Mouse (Mus musculus): ENCODE results near the gene Dhx57. TPM values are rescaled to one million over a fixed set of nuclear protein-coding genes. Genes with fewer than 3 reads are reported as not detected.
"Not testable (repeated sequence)": the region's sequence is repeated elsewhere in the genome, so short reads cannot be mapped to it uniquely, and the experiment has no call there.

The Dhx57 gene
- polyA plus RNA-seq, 1 experiment from 2014 or later: 9.3 TPM

GRCm38 (mm10) chr17:80224326-80225116 is 65.8 kb downstream of the Dhx57 start, which contains the start of gene Gemin6:
Gene Gemin6 (plus strand): TSS chr17:80224441.
- Histone ChIP-seq H3K9ac (ENCODE audit: low read depth, low read length) (peak within 1 kb of the TSS; percentile 84), H3K4me3 (ENCODE audit: low read depth, low read length) (peak within 1 kb of the TSS; percentile 67), H3K27ac (ENCODE audit: low read depth, low read length) (peak within 1 kb of the TSS; percentile 90), H3K27me3 (replicated peaks; ENCODE audit: control insufficient read depth, insufficient read depth, low read length) (no peaks in the 10 kb centered on the region), H3K9me3 (ENCODE audit: control insufficient read depth, low read length) (no peaks in the 10 kb centered on the region), H3K4me1 (replicated peaks; ENCODE audit: control insufficient read depth, insufficient read depth, low read length) (peaks cover 3% of the 10 kb centered on the region; the same call in 1 of the 2 replicates), H3K36me3 (ENCODE audit: control insufficient read depth, insufficient read depth, low read length) (peaks cover 6% of the 10 kb centered on the region; the same call in 1 of the 2 replicates), H3K4me2 (peak within 1 kb of the TSS; percentile 80)
- WGBS: under 1% methylated on average over 33 of the region's 33 CpGs
- peak; percentile 84 for DNase-seq (ENCODE audit: low spot score)
- peak; percentile 96 for ATAC-seq (replicated peaks; ENCODE audit: low FRiP score)

- Histone ChIP-seq H3K4me1 (replicated peaks; ENCODE audit: control insufficient read depth, insufficient read depth, low read length) (peaks cover 3% of the 10 kb centered on the region; the same call in 1 of the 2 replicates), H3K36me3 (ENCODE audit: control insufficient read depth, insufficient read depth, low read length) (peaks cover 1% of the 10 kb centered on the region; the same call in 1 of the 2 replicates), H3K4me3 (ENCODE audit: low read depth, low read length) (peak overlapping the region; percentile 67), H3K27me3 (replicated peaks; ENCODE audit: control insufficient read depth, insufficient read depth, low read length) (no peaks in the 10 kb centered on the region), H3K9me3 (ENCODE audit: control insufficient read depth, low read length) (no peaks in the 10 kb centered on the region), H3K9ac (ENCODE audit: low read depth, low read length) (peak overlapping the region; percentile 84), H3K27ac (ENCODE audit: low read depth, low read length) (peak overlapping the region; percentile 20; the same call in 1 of the 2 replicates), H3K4me2 (peak overlapping the region; percentile 80)
- ATAC-seq (replicated peaks; ENCODE audit: low FRiP score): peak; percentile 27
- 8% methylated on average over 9 of the region's 9 CpGs for WGBS
- peak; percentile 47 for DNase-seq (ENCODE audit: low spot score)
Measured at GRCm38 (mm10) chr17:80223829-80224228, 66.4 kb downstream of the Dhx57 start.

- H3K27me3 ChIP-seq (replicated peaks; ENCODE audit: control insufficient read depth, insufficient read depth, low read length): no peaks in the 10 kb centered on the region
- 58% methylated on average over 3 of the region's 3 CpGs for WGBS
- ATAC-seq (replicated peaks; ENCODE audit: low FRiP score) (no peak), DNase-seq (ENCODE audit: low spot score) (no peak)
- H3K27ac ChIP-seq (ENCODE audit: low read depth, low read length): no peak overlapping the region
- no peak overlapping the region for H3K4me3 ChIP-seq (ENCODE audit: low read depth, low read length)
- H3K4me1 ChIP-seq (replicated peaks; ENCODE audit: control insufficient read depth, insufficient read depth, low read length): peaks cover 3% of the 10 kb centered on the region; the same call in 1 of the 2 replicates
- H3K4me2 ChIP-seq: no peak overlapping the region
- H3K9me3 ChIP-seq (ENCODE audit: control insufficient read depth, low read length): no peaks in the 10 kb centered on the region
- H3K36me3 ChIP-seq (ENCODE audit: control insufficient read depth, insufficient read depth, low read length): no peaks in the 10 kb centered on the region
- no peak overlapping the region for H3K9ac ChIP-seq (ENCODE audit: low read depth, low read length)
Measured at GRCm38 (mm10) chr17:80221890-80222628, 68.2 kb downstream of the Dhx57 start.

- DNase-seq (ENCODE audit: low spot score): no peak
- 59% methylated on average over 9 of the region's 9 CpGs for WGBS
- Histone ChIP-seq H3K4me1 (replicated peaks; ENCODE audit: control insufficient read depth, insufficient read depth, low read length) (peaks cover 3% of the 10 kb centered on the region; the same call in 1 of the 2 replicates), H3K4me3 (ENCODE audit: low read depth, low read length) (no peak overlapping the region), H3K9ac (ENCODE audit: low read depth, low read length) (no peak overlapping the region), H3K27ac (ENCODE audit: low read depth, low read length) (no peak overlapping the region), H3K4me2 (no peak overlapping the region), H3K36me3 (ENCODE audit: control insufficient read depth, insufficient read depth, low read length) (no peaks in the 10 kb centered on the region), H3K27me3 (replicated peaks; ENCODE audit: control insufficient read depth, insufficient read depth, low read length) (no peaks in the 10 kb centered on the region), H3K9me3 (ENCODE audit: control insufficient read depth, low read length) (no peaks in the 10 kb centered on the region)
- no peak for ATAC-seq (replicated peaks; ENCODE audit: low FRiP score)
Measured at GRCm38 (mm10) chr17:80221202-80221601, 69.1 kb downstream of the Dhx57 start.

GRCm38 (mm10) chr17:80220131-80220530 is 70.1 kb downstream of the Dhx57 start:
- ATAC-seq (replicated peaks; ENCODE audit: low FRiP score) (no peak), DNase-seq (ENCODE audit: low spot score) (no peak)
- no peak overlapping the region for H3K4me3 ChIP-seq (ENCODE audit: low read depth, low read length)
- H3K4me2 ChIP-seq: no peak overlapping the region
- 74% methylated on average over 2 of the region's 2 CpGs for whole genome bisulfite sequencing
- no peak overlapping the region for H3K27ac ChIP-seq (ENCODE audit: low read depth, low read length)
- peaks cover 2% of the 10 kb centered on the region; the same call in 1 of the 2 replicates for H3K4me1 ChIP-seq (replicated peaks; ENCODE audit: control insufficient read depth, insufficient read depth, low read length)
- H3K27me3 ChIP-seq (replicated peaks; ENCODE audit: control insufficient read depth, insufficient read depth, low read length): no peaks in the 10 kb centered on the region
- no peak overlapping the region for H3K9ac ChIP-seq (ENCODE audit: low read depth, low read length)
- no peaks in the 10 kb centered on the region for H3K9me3 ChIP-seq (ENCODE audit: control insufficient read depth, low read length)
- H3K36me3 ChIP-seq (ENCODE audit: control insufficient read depth, insufficient read depth, low read length): no peaks in the 10 kb centered on the region

- DNase-seq (ENCODE audit: low spot score); H3K4me2 ChIP-seq; H3K27me3 ChIP-seq (replicated peaks; ENCODE audit: control insufficient read depth, insufficient read depth, low read length); H3K4me3 ChIP-seq (ENCODE audit: low read depth, low read length); H3K4me1 ChIP-seq (replicated peaks; ENCODE audit: control insufficient read depth, insufficient read depth, low read length); H3K27ac ChIP-seq (ENCODE audit: low read depth, low read length); H3K36me3 ChIP-seq (ENCODE audit: control insufficient read depth, insufficient read depth, low read length); H3K9me3 ChIP-seq (ENCODE audit: control insufficient read depth, low read length); ATAC-seq (replicated peaks; ENCODE audit: low FRiP score); H3K9ac ChIP-seq (ENCODE audit: low read depth, low read length): not testable (repeated sequence)
- 90% methylated on average over 4 of the region's 4 CpGs for WGBS
Measured at GRCm38 (mm10) chr17:80213998-80214397, 76.3 kb downstream of the Dhx57 start.

- Histone ChIP-seq H3K9ac (ENCODE audit: low read depth, low read length) (peak within 1 kb of the TSS; percentile 99), H3K4me1 (replicated peaks; ENCODE audit: control insufficient read depth, insufficient read depth, low read length) (peaks cover 8% of the 10 kb centered on the region), H3K36me3 (ENCODE audit: control insufficient read depth, insufficient read depth, low read length) (peaks cover 25% of the 10 kb centered on the region), H3K4me2 (peak within 1 kb of the TSS; percentile 96), H3K9me3 (ENCODE audit: control insufficient read depth, low read length) (no peaks in the 10 kb centered on the region), H3K27me3 (replicated peaks; ENCODE audit: control insufficient read depth, insufficient read depth, low read length) (no peaks in the 10 kb centered on the region), H3K27ac (ENCODE audit: low read depth, low read length) (peak within 1 kb of the TSS; percentile 98), H3K4me3 (ENCODE audit: low read depth, low read length) (peak within 1 kb of the TSS; percentile 97)
- DNase-seq (ENCODE audit: low spot score) (peak; percentile 99), ATAC-seq (replicated peaks; ENCODE audit: low FRiP score) (peak; percentile 89)
- WGBS: under 1% methylated on average over 73 of the region's 95 CpGs
Measured at GRCm38 (mm10) chr17:80206671-80207581, 83.3 kb downstream of the Dhx57 start, which contains the start of the genes Srsf7 and Ttc39d. Gene Srsf7 (minus strand): TSS chr17:80207307. Gene Ttc39d (plus strand): TSS chr17:80207460.

GRCm38 (mm10) chr17:80206301-80206670 is 84.0 kb downstream of the Dhx57 start:
- peak overlapping the region; percentile 98 for H3K27ac ChIP-seq (ENCODE audit: low read depth, low read length)
- no peaks in the 10 kb centered on the region for H3K9me3 ChIP-seq (ENCODE audit: control insufficient read depth, low read length)
- peak overlapping the region; percentile 96 for H3K4me2 ChIP-seq
- H3K4me3 ChIP-seq (ENCODE audit: low read depth, low read length): peak overlapping the region; percentile 97
- ATAC-seq (replicated peaks; ENCODE audit: low FRiP score) (peak; percentile 68), DNase-seq (ENCODE audit: low spot score) (no peak)
- H3K36me3 ChIP-seq (ENCODE audit: control insufficient read depth, insufficient read depth, low read length): peaks cover 25% of the 10 kb centered on the region
- H3K9ac ChIP-seq (ENCODE audit: low read depth, low read length): peak overlapping the region; percentile 99
- no peaks in the 10 kb centered on the region for H3K27me3 ChIP-seq (replicated peaks; ENCODE audit: control insufficient read depth, insufficient read depth, low read length)
- peaks cover 8% of the 10 kb centered on the region for H3K4me1 ChIP-seq (replicated peaks; ENCODE audit: control insufficient read depth, insufficient read depth, low read length)
- WGBS: under 1% methylated on average over 36 of the region's 36 CpGs

All from liver, embryonic 11.5 days (tissue).